Mouse (Mus musculus) cerebellum, adult 2 months (tissue): ENCODE results near the gene Dynlt1c. TPM values are rescaled to one million over a fixed set of nuclear protein-coding genes. Genes with fewer than 3 reads are reported as not detected.

Experiments used
- polyA plus RNA-seq: library from polyadenylated mRNA; depleted of rRNA; stranded (reverse); fragments of >200 nt; gene quantifications from 2 replicates; pipeline ENCODE4 v1.2.3, GENCODE M21; 2012; rRNA removed

Gene Dynlt1c
- polyA plus RNA-seq, 1 experiment: 26.4 TPM

Other genes starting within 250 kb of the Dynlt1c start
- 160 and 183 TPM in 2 replicates for gene Dynlt1b, start 171.6 kb upstream of the Dynlt1c start, polyA plus RNA-seq
- 24.6 and 29.0 TPM in 2 replicates for gene Dynlt1f, start 54.2 kb downstream of the Dynlt1c start, polyA plus RNA-seq
- gene Sytl3, start 57.4 kb downstream of the Dynlt1c start, polyA plus RNA-seq: 0.21 and 0.41 TPM in 2 replicates
- gene Ezr, start 181.1 kb downstream of the Dynlt1c start, polyA plus RNA-seq: 12.1 and 16.1 TPM in 2 replicates